Mouse (Mus musculus) heart, embryonic 11.5 days (tissue): ENCODE measurements around the gene Edem3. TPM values are rescaled to one million over a fixed set of nuclear protein-coding genes. Genes with fewer than 3 reads are reported as not detected.
A peak's percentile ranks its signal among the peaks of the same experiment; 100 is the strongest.
"Not testable (repeated sequence)": the region's sequence is repeated elsewhere in the genome, so short reads cannot be mapped to it uniquely, and the experiment has no call there.

ENCODE experiments used
- ATAC-seq: fragments of 200-750 bp; cut with Nextera tagmentation; replicated peaks from 2 replicates; pipeline ENCODE4 v1.8.0; 2017; ENCODE audit warnings: moderate library complexity; ENCODE audit not compliant: insufficient number of reproducible peaks, low FRiP score, low TSS enrichment
- H3K27ac ChIP-seq: fragments of 300-500 bp; sonication (generic); 2 replicates; pipeline ENCODE4 v1.5.1; 2014; ENCODE audit warnings: mild to moderate bottlenecking, low read depth, low read length
- H3K27me3 ChIP-seq: fragments of 300-500 bp; sonication (generic); 2 replicates; pipeline ENCODE4 v1.6.1; 2014; ENCODE audit warnings: mild to moderate bottlenecking, low read length, mixed read lengths; ENCODE audit not compliant: control insufficient read depth, insufficient read depth
- H3K36me3 ChIP-seq: fragments of 300-500 bp; sonication (generic); 2 replicates; pipeline ENCODE4 v1.6.1; 2014; ENCODE audit warnings: mild to moderate bottlenecking, low read length, moderate library complexity, mixed read lengths; ENCODE audit not compliant: control insufficient read depth, insufficient read depth
- H3K4me1 ChIP-seq: fragments of 300-500 bp; sonication (generic); 2 replicates; pipeline ENCODE4 v1.6.1; 2014; ENCODE audit warnings: low read length; ENCODE audit not compliant: control insufficient read depth, insufficient read depth
- H3K4me2 ChIP-seq: fragments of 300-500 bp; sonication (generic); 2 replicates; pipeline ENCODE4 v1.6.1; 2014; ENCODE audit warnings: mild to moderate bottlenecking, moderate library complexity
- H3K4me3 ChIP-seq: fragments of 300-500 bp; sonication (generic); 2 replicates; pipeline ENCODE4 v1.5.1; 2014; ENCODE audit warnings: low read depth, low read length
- H3K9ac ChIP-seq: fragments of 300-500 bp; sonication (generic); 2 replicates; pipeline ENCODE4 v1.6.1; 2014; ENCODE audit warnings: mild to moderate bottlenecking, low read depth, low read length, moderate library complexity
- H3K9me3 ChIP-seq: fragments of 300-500 bp; sonication (generic); replicated peaks from 2 replicates; pipeline ENCODE4 v1.6.1; 2016; ENCODE audit warnings: low read length; ENCODE audit not compliant: control insufficient read depth
- whole genome bisulfite sequencing: fragments of 180-500 bp; shearing (Covaris S2); extraction: QIAGEN DNeasy Blood & Tissue Kit; methylation state at CpG from one replicate; pipeline ENCODE4 v1.1.7; 2014; ENCODE audit not compliant: insufficient replicate concordance; 5-methylcytosine and 5-hydroxymethylcytosine counted together
- polyA plus RNA-seq: library from polyadenylated mRNA; unstranded; fragments of >200 nt; fragmentation: Nextera tagmentation; extraction: Ambion mirVana; gene quantifications from 2 replicates; pipeline ENCODE4 v1.2.1, GENCODE M21; 2014

The Edem3 gene
- polyA plus RNA-seq, 1 experiment from 2014 or later = 18.3 TPM

- no peak overlapping the region for H3K4me3 ChIP-seq
- H3K27me3 ChIP-seq = no peaks in the 10 kb centered on the region
- ATAC-seq = no peak
- H3K36me3 ChIP-seq = no peaks in the 10 kb centered on the region
- no peaks in the 10 kb centered on the region for H3K9me3 ChIP-seq
- WGBS = 82% methylated on average over 6 of the region's 6 CpGs
- H3K9ac ChIP-seq = no peak overlapping the region
- no peaks in the 10 kb centered on the region for H3K4me1 ChIP-seq
- no peak overlapping the region for H3K27ac ChIP-seq
- H3K4me2 ChIP-seq = no peak overlapping the region
Observed at GRCm38 (mm10) chr1:151726358-151726757, 28.8 kb upstream of the Edem3 start.

- no peak for ATAC-seq
- Histone ChIP-seq H3K36me3 (no peaks in the 10 kb centered on the region), H3K27ac (no peak overlapping the region), H3K9me3 (no peaks in the 10 kb centered on the region), H3K9ac (no peak overlapping the region), H3K4me2 (no peak overlapping the region), H3K27me3 (no peaks in the 10 kb centered on the region), H3K4me1 (no peaks in the 10 kb centered on the region), H3K4me3 (no peak overlapping the region)
- 35% methylated on average over 4 of the region's 4 CpGs for WGBS
Observed at GRCm38 (mm10) chr1:151728141-151728540, 27.0 kb upstream of the Edem3 start.

GRCm38 (mm10) chr1:151737146-151737545 is 18.0 kb upstream of the Edem3 start:
- H3K9me3 ChIP-seq = no peaks in the 10 kb centered on the region
- no peaks in the 10 kb centered on the region for H3K36me3 ChIP-seq
- no peak overlapping the region for H3K4me2 ChIP-seq
- H3K27me3 ChIP-seq = no peaks in the 10 kb centered on the region
- no peak overlapping the region for H3K27ac ChIP-seq
- H3K4me3 ChIP-seq = no peak overlapping the region
- H3K9ac ChIP-seq = no peak overlapping the region
- WGBS = 82% methylated on average over 2 of the region's 2 CpGs
- no peaks in the 10 kb centered on the region for H3K4me1 ChIP-seq
- ATAC-seq = no peak

GRCm38 (mm10) chr1:151741199-151741621 is 14.0 kb upstream of the Edem3 start:
- Histone ChIP-seq H3K9ac (no peak overlapping the region), H3K27me3 (no peaks in the 10 kb centered on the region), H3K4me3 (no peak overlapping the region), H3K36me3 (no peaks in the 10 kb centered on the region), H3K9me3 (no peaks in the 10 kb centered on the region), H3K27ac (no peak overlapping the region), H3K4me2 (no peak overlapping the region), H3K4me1 (no peaks in the 10 kb centered on the region)
- ATAC-seq = no peak
- WGBS = 72% methylated on average over 7 of the region's 7 CpGs

- H3K27me3 ChIP-seq, H3K4me2 ChIP-seq, H3K4me3 ChIP-seq, H3K9me3 ChIP-seq, H3K9ac ChIP-seq, ATAC-seq, H3K27ac ChIP-seq, H3K36me3 ChIP-seq, H3K4me1 ChIP-seq: not testable (repeated sequence)
- 93% methylated on average over 2 of the region's 2 CpGs for WGBS
Observed at GRCm38 (mm10) chr1:151749894-151750293, 5.3 kb upstream of the Edem3 start.

- ATAC-seq = no peak
Observed at GRCm38 (mm10) chr1:151752946-151753345, 2.2 kb upstream of the Edem3 start.

GRCm38 (mm10) chr1:151753374-151753929 is 1.7 kb upstream of the Edem3 start:
- Histone ChIP-seq H3K9ac (no peak overlapping the region), H3K27ac (no peak overlapping the region), H3K27me3 (no peaks in the 10 kb centered on the region), H3K36me3 (no peaks in the 10 kb centered on the region), H3K9me3 (no peaks in the 10 kb centered on the region), H3K4me3 (no peak overlapping the region), H3K4me2 (no peak overlapping the region), H3K4me1 (peaks cover 10% of the 10 kb centered on the region)
- WGBS = 65% methylated on average over 8 of the region's 8 CpGs
- no peak for ATAC-seq

More at GRCm38 (mm10) chr1:151752946-151753345, 2.2 kb upstream of the Edem3 start:
- Histone ChIP-seq H3K9me3 (no peaks in the 10 kb centered on the region), H3K27ac (no peak overlapping the region), H3K4me3 (no peak overlapping the region), H3K9ac (no peak overlapping the region), H3K27me3 (no peaks in the 10 kb centered on the region), H3K36me3 (no peaks in the 10 kb centered on the region), H3K4me1 (peaks cover 10% of the 10 kb centered on the region), H3K4me2 (no peak overlapping the region)
- WGBS = 70% methylated on average over 4 of the region's 4 CpGs

GRCm38 (mm10) chr1:151754028-151754489 is 1.1 kb upstream of the Edem3 start:
- no peaks in the 10 kb centered on the region for H3K9me3 ChIP-seq
- H3K9ac ChIP-seq = peak overlapping the region; percentile 16; the same call in 1 of the 2 replicates
- no peaks in the 10 kb centered on the region for H3K36me3 ChIP-seq
- peak overlapping the region; percentile 95 for H3K4me3 ChIP-seq
- peaks cover 10% of the 10 kb centered on the region for H3K4me1 ChIP-seq
- no peaks in the 10 kb centered on the region for H3K27me3 ChIP-seq
- peak overlapping the region; percentile 58 for H3K4me2 ChIP-seq
- ATAC-seq = no peak
- H3K27ac ChIP-seq = no peak overlapping the region
- 59% methylated on average over 10 of the region's 10 CpGs for WGBS
